Mouse (Mus musculus) liver (tissue): ENCODE results near the gene Nudt2.

Experiments
- DNase-seq: peaks from one replicate; pipeline ENCODE4 v3.0.0-alpha.2; 2020; ENCODE audit warnings: mixed read lengths

The Nudt2 gene

GRCm38 (mm10) chr4:41464345-41465286 lies at the start of gene Nudt2, which contains the start of gene Kif24:
Gene Nudt2, plus strand, starts transcription at chr4:41465151.
Gene Kif24, minus strand, starts transcription at chr4:41464887.
- peak; percentile 98 for DNase-seq

- no peak for DNase-seq
Observed at GRCm38 (mm10) chr4:41416966-41417365, 48.0 kb upstream of the Nudt2 start.

- no peak for DNase-seq
Observed at GRCm38 (mm10) chr4:41438931-41439330, 26.0 kb upstream of the Nudt2 start.

GRCm38 (mm10) chr4:41442790-41443302 lies 22.1 kb upstream of the Nudt2 start:
- DNase-seq, result no peak

- no peak for DNase-seq
Observed at GRCm38 (mm10) chr4:41447595-41447994, 17.4 kb upstream of the Nudt2 start.

GRCm38 (mm10) chr4:41460690-41461089 lies 4.3 kb upstream of the Nudt2 start:
- no peak for DNase-seq

- DNase-seq, result peak; percentile 55
Observed at GRCm38 (mm10) chr4:41463051-41463738, 1.8 kb upstream of the Nudt2 start.

GRCm38 (mm10) chr4:41465287-41465665 lies 325 bp downstream of the Nudt2 start:
- DNase-seq, result no peak

GRCm38 (mm10) chr4:41468396-41469080 lies 3.6 kb downstream of the Nudt2 start:
- DNase-seq, result peak; percentile 43

- no peak for DNase-seq
Observed at GRCm38 (mm10) chr4:41469199-41469598, 4.2 kb downstream of the Nudt2 start.

GRCm38 (mm10) chr4:41470051-41470683 lies 5.2 kb downstream of the Nudt2 start:
- no peak for DNase-seq

- DNase-seq, result no peak
Observed at GRCm38 (mm10) chr4:41470684-41471383, 5.9 kb downstream of the Nudt2 start.

- DNase-seq, result no peak
Observed at GRCm38 (mm10) chr4:41471384-41471689, 6.4 kb downstream of the Nudt2 start.

GRCm38 (mm10) chr4:41477648-41478160 lies 12.8 kb downstream of the Nudt2 start:
- no peak for DNase-seq

- DNase-seq, result no peak
Observed at GRCm38 (mm10) chr4:41478751-41479455, 14.0 kb downstream of the Nudt2 start.

- DNase-seq, result no peak
Observed at GRCm38 (mm10) chr4:41479456-41479804, 14.5 kb downstream of the Nudt2 start.

- no peak for DNase-seq
Observed at GRCm38 (mm10) chr4:41480254-41480653, 15.3 kb downstream of the Nudt2 start.

GRCm38 (mm10) chr4:41481601-41482017 lies 16.7 kb downstream of the Nudt2 start:
- DNase-seq, result peak; percentile 8

GRCm38 (mm10) chr4:41492951-41493350 lies 28.0 kb downstream of the Nudt2 start:
- no peak for DNase-seq

GRCm38 (mm10) chr4:41493464-41494116 lies 28.6 kb downstream of the Nudt2 start:
- no peak for DNase-seq

GRCm38 (mm10) chr4:41494378-41494777 lies 29.4 kb downstream of the Nudt2 start:
- peak; percentile 17 for DNase-seq
